Mouse (Mus musculus) thymus, adult 2 months (tissue): Measurements from ENCODE around the gene Crocc2.

ENCODE experiments used
- CTCF ChIP-seq: fragments of 200-500 bp; IDR thresholded peaks from 2 replicates; pipeline ENCODE4 v1.5.1; 2012; ENCODE audit warnings: mild to moderate bottlenecking, control low read depth, low read length, moderate library complexity, borderline replicate concordance; ENCODE audit not compliant: control insufficient read depth, poor library complexity, insufficient read depth; ENCODE audit errors: extremely low read depth
- POLR2A ChIP-seq: fragments of 200-500 bp; IDR thresholded peaks from 2 replicates; pipeline ENCODE4 v1.6.1; 2012; ENCODE audit warnings: mild to moderate bottlenecking, low read length, control low read depth, moderate library complexity; ENCODE audit not compliant: control insufficient read depth, poor library complexity, insufficient read depth; ENCODE audit errors: extremely low read depth

- TF ChIP-seq POLR2A (no peak), CTCF (no peak)
Measured at GRCm38 (mm10) chr1:93118816-93119215, 49.7 kb upstream of the Crocc2 start.
